Mouse (Mus musculus): ENCODE measurements at regions not wholly inside any gene's neighbourhood (a gene's known extent, or its start where the extent isn't known, plus 50 kb on each side); places are given as distances from the start of the nearest gene placed in this dataset.

DNA sequence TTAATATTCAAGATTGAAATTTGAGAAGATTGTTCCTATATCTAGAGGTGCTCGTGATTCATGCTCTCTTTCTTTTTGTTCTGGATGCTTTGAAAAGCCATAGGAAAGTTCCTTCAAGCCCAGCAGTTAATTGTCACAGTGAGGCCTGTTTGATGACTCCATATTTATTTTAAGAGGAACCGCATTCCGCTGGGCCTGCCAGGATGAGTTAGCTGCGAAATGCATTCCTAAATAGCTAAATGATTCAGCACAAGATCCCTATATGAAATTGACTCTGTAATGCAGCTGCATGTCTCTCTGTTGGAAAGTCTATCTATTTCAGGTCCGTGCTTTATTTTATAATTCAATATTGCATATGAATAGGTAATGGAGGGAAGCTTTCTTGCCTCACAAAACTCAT is 511.9 kb upstream of the Adgra3 start:
- peak; percentile 2 to 16 for DNase-seq (ENCODE audit: low spot score in 2 of 2)

- DNase-seq (ENCODE audit: low spot score in 2 of 2): no peak
Measured at GRCm38 (mm10) chr5:50551125-50551524, 492.3 kb upstream of the Adgra3 start.

DNA sequence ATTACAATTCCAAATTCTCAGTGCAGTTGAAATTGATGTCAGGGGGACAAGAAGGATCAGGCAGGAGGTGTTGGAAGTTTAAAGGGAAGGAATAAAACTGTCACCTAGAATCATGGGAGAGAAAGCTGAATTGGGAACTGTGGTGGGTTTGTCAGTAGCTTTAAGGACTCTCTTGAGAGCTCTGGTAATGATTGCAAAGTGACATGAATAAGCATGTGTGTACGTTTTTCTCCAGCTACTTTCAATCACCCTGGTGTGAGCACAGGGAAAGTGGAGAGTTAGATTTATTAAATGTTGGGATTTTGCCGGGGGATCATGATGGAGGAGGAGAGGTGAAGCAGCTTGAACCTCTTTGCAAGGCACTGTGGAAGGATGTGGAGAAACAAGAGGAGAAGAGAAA is 453.7 kb upstream of the Adgra3 start:
- DNase-seq (ENCODE audit: low spot score in 2 of 2): no peak

GRCm38 (mm10) chr5:50509696-50510421 is 451.1 kb upstream of the Adgra3 start:
- no peak for DNase-seq (ENCODE audit: low spot score in 2 of 2)

- no peak for DNase-seq (ENCODE audit: low spot score in 2 of 2)
Measured at GRCm38 (mm10) chr5:50490223-50490622, 431.4 kb upstream of the Adgra3 start.

DNA sequence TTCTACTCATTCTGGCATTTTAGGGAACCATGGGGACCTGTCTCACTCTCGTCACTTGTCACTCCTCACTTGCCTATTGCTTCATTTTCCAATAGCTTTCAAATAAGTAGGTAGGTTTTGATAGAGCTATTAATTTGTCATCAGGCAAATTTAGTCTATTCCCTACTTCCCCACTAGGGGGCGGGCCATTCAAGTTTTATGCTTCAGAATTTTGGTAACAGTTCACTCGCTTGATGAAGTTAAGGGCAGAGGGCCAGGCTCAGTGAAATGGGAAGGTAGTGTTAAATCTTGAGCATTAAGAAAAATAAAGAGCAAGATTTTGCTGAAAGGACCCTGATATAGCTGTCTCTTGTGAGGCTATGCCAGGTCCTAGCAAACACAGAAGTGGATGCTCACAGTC is 418.2 kb upstream of the Adgra3 start:
- DNase-seq (ENCODE audit: low spot score in 2 of 2): peak in 1 of 2 experiments; percentile 65

DNA sequence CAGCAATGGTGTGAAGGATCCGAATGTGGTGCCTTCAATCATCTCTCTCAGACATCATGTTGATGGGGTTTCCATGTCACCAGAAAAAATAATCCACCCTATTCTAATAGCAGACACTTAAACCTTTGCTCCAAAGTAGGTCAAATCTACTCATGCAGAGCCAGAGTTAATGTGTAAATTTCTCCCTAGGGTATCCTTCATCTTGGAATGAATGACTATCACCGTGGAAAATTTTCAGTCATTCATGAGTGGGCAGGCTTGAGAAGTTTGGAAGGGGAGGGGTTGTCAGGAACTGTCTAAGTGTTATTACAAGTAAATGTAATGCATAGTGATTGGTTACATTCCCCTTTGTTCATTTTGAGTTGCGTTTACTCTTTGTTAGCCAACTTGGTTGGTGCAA is 402.7 kb upstream of the Adgra3 start:
- no peak for DNase-seq (ENCODE audit: low spot score in 2 of 2)

DNA sequence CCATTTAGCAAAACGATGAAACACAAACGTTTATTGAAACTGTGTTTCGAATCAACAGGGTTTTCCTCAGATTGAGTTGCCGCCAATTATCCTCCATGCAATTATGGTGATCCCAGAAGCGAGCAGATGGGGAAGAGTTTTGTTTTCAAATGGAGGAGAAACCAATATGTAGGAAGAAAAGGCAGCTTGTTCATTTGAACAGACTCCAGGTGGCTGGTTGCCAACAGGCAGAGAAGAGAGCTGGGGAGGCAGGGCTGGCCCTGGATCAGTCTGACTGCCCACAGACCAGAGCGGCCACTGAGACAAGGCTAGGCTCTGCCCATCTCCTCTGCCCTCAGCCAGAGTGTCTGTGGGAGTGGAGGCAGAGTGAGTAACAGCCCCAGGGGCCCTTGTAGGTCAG is 398.8 kb upstream of the Adgra3 start:
- peak; percentile 26 to 67 for DNase-seq (ENCODE audit: low spot score in 2 of 2)

DNA sequence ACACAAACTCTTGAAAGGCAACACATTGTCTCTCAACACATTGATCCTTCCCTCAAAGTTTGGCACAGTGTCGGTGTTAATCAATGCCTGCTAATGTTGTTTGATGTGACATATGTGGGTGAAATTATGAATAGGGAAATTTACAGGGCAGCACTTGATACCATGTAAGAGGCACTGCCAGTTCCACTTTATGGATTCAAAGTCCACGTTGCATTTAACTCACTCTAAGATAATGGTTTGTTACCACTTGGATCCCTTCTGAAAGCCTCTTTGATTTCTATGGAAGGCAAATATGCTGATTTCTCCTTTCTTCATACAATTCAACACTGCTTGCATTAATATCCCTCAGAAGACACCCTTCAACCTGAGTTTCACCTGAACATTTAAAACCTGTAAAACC is 395.6 kb upstream of the Adgra3 start:
- DNase-seq (ENCODE audit: low spot score in 2 of 2): no peak

GRCm38 (mm10) chr5:50406923-50407322 is 348.1 kb upstream of the Adgra3 start:
- DNase-seq (ENCODE audit: low spot score in 2 of 2): no peak

- DNase-seq (ENCODE audit: low spot score in 2 of 2): no peak
Measured at GRCm38 (mm10) chr5:50406520-50406919, 347.7 kb upstream of the Adgra3 start.

Data from left cerebral cortex, adult 9 months (tissue).